Mouse (Mus musculus) liver, embryonic 12.5 days (tissue): Measurements from ENCODE around the gene Hist1h4m. TPM values are rescaled to one million over a fixed set of nuclear protein-coding genes. Genes with fewer than 3 reads are reported as not detected.

Experiments used
- ATAC-seq: fragments of 200-750 bp; cut with Nextera tagmentation; 2 replicates; pipeline ENCODE4 v1.8.0; 2017; ENCODE audit warnings: moderate number of reproducible peaks, mild to moderate bottlenecking, moderate library complexity
- H3K27ac ChIP-seq: fragments of 300-500 bp; sonication (generic); 2 replicates; pipeline ENCODE4 v1.5.1; 2016; ENCODE audit warnings: mild to moderate bottlenecking
- H3K27me3 ChIP-seq: fragments of 300-500 bp; sonication (generic); replicated peaks from 2 replicates; pipeline ENCODE4 v1.6.1; 2016; ENCODE audit warnings: mild to moderate bottlenecking, moderate library complexity
- H3K36me3 ChIP-seq: fragments of 300-500 bp; sonication (generic); 2 replicates; pipeline ENCODE4 v1.6.1; 2016; ENCODE audit warnings: mild to moderate bottlenecking, moderate library complexity
- H3K4me1 ChIP-seq: fragments of 300-500 bp; sonication (generic); 2 replicates; pipeline ENCODE4 v1.6.1; 2016
- H3K4me2 ChIP-seq: fragments of 300-500 bp; sonication (generic); 2 replicates; pipeline ENCODE4 v1.6.1; 2016; ENCODE audit warnings: mild to moderate bottlenecking, moderate library complexity
- H3K4me3 ChIP-seq: fragments of 300-500 bp; sonication (generic); 2 replicates; pipeline ENCODE4 v1.5.1; 2016; ENCODE audit warnings: mild to moderate bottlenecking, moderate library complexity
- H3K9ac ChIP-seq: fragments of 300-500 bp; sonication (generic); 2 replicates; pipeline ENCODE4 v1.6.1; 2016; ENCODE audit warnings: mild to moderate bottlenecking, moderate library complexity
- H3K9me3 ChIP-seq: fragments of 300-500 bp; sonication (generic); replicated peaks from 2 replicates; pipeline ENCODE4 v1.6.1; 2016; ENCODE audit warnings: mild to moderate bottlenecking, moderate library complexity
- whole genome bisulfite sequencing: fragments of 180-500 bp; shearing (Covaris S2); methylation state at CpG from one replicate; pipeline ENCODE4 v1.1.7; 2016; ENCODE audit not compliant: insufficient replicate concordance; 5-methylcytosine and 5-hydroxymethylcytosine counted together
- microRNA-seq: library from miRNA; unstranded; fragments of <30 nt; microRNA quantifications from one replicate; pipeline ENCODE4, GENCODE M21; 2017
- polyA plus RNA-seq: library from polyadenylated mRNA; unstranded; fragments of >200 nt; fragmentation: Nextera tagmentation; extraction: Ambion mirVana; gene quantifications from 2 replicates; pipeline ENCODE4 v1.2.1, GENCODE M21; 2016

The Hist1h4m gene
- polyA plus RNA-seq, 1 experiment from 2014 or later: not detected

GRCm38 (mm10) chr13:21861608-21862007 is 50.1 kb downstream of the Hist1h4m start:
- no peaks in the 10 kb centered on the region for H3K9me3 ChIP-seq
- whole genome bisulfite sequencing: 22% methylated on average over 5 of the region's 5 CpGs
- no peaks in the 10 kb centered on the region for H3K27me3 ChIP-seq
- no peak overlapping the region for H3K27ac ChIP-seq
- no peak for ATAC-seq
- no peaks in the 10 kb centered on the region for H3K36me3 ChIP-seq
- H3K4me2 ChIP-seq: no peak overlapping the region
- H3K9ac ChIP-seq: no peak overlapping the region
- H3K4me3 ChIP-seq: no peak overlapping the region
- no peaks in the 10 kb centered on the region for H3K4me1 ChIP-seq

Small RNAs within 50 kb of the gene (microRNA-seq; reads per million reads assigned to microRNA genes)
- gene Gm19658 (not detected), gene Gm44346 (1.1 reads per million), gene Gm44466 (not detected)

Other genes starting within 250 kb of the Hist1h4m start
- gene Olfr1364, start 230.0 kb upstream of the Hist1h4m start, polyA plus RNA-seq: not detected in 2 replicates
- gene Olfr1362, start 197.7 kb upstream of the Hist1h4m start, polyA plus RNA-seq: not detected in 2 replicates
- gene Olfr11, start 169.2 kb upstream of the Hist1h4m start, polyA plus RNA-seq: not detected in 2 replicates
- not detected in 2 replicates for gene Olfr1361, start 148.4 kb upstream of the Hist1h4m start, polyA plus RNA-seq
- gene Olfr1360, start 134.3 kb upstream of the Hist1h4m start, polyA plus RNA-seq: not detected in 2 replicates
- gene Olfr1359, start 113.6 kb upstream of the Hist1h4m start, polyA plus RNA-seq: not detected in 2 replicates
- gene Hist1h2bl, start 95.6 kb upstream of the Hist1h4m start, polyA plus RNA-seq: 1.5 and 1.7 TPM in 2 replicates
- gene Hist1h2ai, start 95.3 kb upstream of the Hist1h4m start, polyA plus RNA-seq: 13.8 and 17.6 TPM in 2 replicates
- gene Hist1h3h, start 94.1 kb upstream of the Hist1h4m start, polyA plus RNA-seq: 8.3 and 14.2 TPM in 2 replicates
- gene Hist1h2bm, start 89.7 kb upstream of the Hist1h4m start, polyA plus RNA-seq: 6.4 and 6.5 TPM in 2 replicates
- 0.59 and 0.75 TPM in 2 replicates for gene Hist1h4j, start 76.7 kb upstream of the Hist1h4m start, polyA plus RNA-seq
- 3.7 and 5.9 TPM in 2 replicates for gene Hist1h4k, start 61.2 kb upstream of the Hist1h4m start, polyA plus RNA-seq
- 42.8 and 58.5 TPM in 2 replicates for gene Hist1h2ak, start 57.9 kb upstream of the Hist1h4m start, polyA plus RNA-seq
- 8.6 and 8.9 TPM in 2 replicates for gene Hist1h2bn, start 57.6 kb upstream of the Hist1h4m start, polyA plus RNA-seq
- 41.6 and 43.0 TPM in 2 replicates for gene Hist1h1b, start 31.1 kb upstream of the Hist1h4m start, polyA plus RNA-seq
- 169 and 188 TPM in 2 replicates for gene Hist1h3i, start 28.4 kb upstream of the Hist1h4m start, polyA plus RNA-seq
- gene Hist1h2an, start 24.5 kb upstream of the Hist1h4m start, polyA plus RNA-seq: 11.2 and 14.0 TPM in 2 replicates
- gene Hist1h2bp, start 24.3 kb upstream of the Hist1h4m start, polyA plus RNA-seq: 3.6 and 5.6 TPM in 2 replicates
- 24.4 and 26.2 TPM in 2 replicates for gene Hist1h2bq, start 1.5 kb upstream of the Hist1h4m start, polyA plus RNA-seq
- gene Hist1h2ao, start 1.3 kb upstream of the Hist1h4m start, polyA plus RNA-seq: not detected in 2 replicates
- 20.8 and 25.3 TPM in 2 replicates for gene Hist1h4n, start 20.4 kb downstream of the Hist1h4m start, polyA plus RNA-seq
- gene Hist1h2ap, start 21.8 kb downstream of the Hist1h4m start, polyA plus RNA-seq: 5,867 and 6,049 TPM in 2 replicates
- 25.4 and 26.3 TPM in 2 replicates for gene Hist1h2br, start 22.0 kb downstream of the Hist1h4m start, polyA plus RNA-seq
- 1.9 and 2.5 TPM in 2 replicates for gene Zfp184, start 133.3 kb downstream of the Hist1h4m start, polyA plus RNA-seq
- not detected in 2 replicates for gene Pom121l2, start 169.4 kb downstream of the Hist1h4m start, polyA plus RNA-seq
- 0.22 and 0.33 TPM in 2 replicates for gene Prss16, start 198.0 kb downstream of the Hist1h4m start, polyA plus RNA-seq
- gene Hist1h2ah, start 223.8 kb downstream of the Hist1h4m start, polyA plus RNA-seq: 9.3 and 17.8 TPM in 2 replicates
- gene Hist1h2bk, start 224.1 kb downstream of the Hist1h4m start, polyA plus RNA-seq: 4.4 and 4.8 TPM in 2 replicates
- 44.1 and 49.4 TPM in 2 replicates for gene Hist1h4i, start 229.6 kb downstream of the Hist1h4m start, polyA plus RNA-seq
- 24.0 and 28.2 TPM in 2 replicates for gene Hist1h2ag, start 231.2 kb downstream of the Hist1h4m start, polyA plus RNA-seq
- 14.5 and 17.1 TPM in 2 replicates for gene Hist1h2bj, start 231.5 kb downstream of the Hist1h4m start, polyA plus RNA-seq